23 mouse cellular contexts compared by ENCODE assay signal in the genomic region with DNA sequence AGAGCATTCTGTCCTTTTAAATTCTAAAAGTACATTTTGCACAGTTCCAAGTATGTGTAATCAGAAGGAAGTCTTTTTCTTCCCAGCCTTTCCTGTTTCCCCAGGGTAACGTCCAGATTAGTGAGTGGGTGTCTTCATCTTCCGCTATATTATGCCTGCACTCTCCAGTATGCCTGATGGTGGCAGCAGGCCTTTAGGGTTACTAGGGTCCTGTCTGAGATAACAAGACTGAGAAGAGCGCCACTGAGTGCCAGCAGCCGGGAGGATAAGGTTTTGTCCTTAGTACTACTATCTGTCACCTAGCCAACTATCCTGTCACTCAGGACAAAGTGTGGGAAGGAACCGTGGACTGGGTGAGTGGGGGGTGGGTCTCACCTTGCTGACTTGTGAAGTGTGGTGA. TPM values are rescaled to one million over a fixed set of nuclear protein-coding genes. Genes with fewer than 3 reads are reported as not detected.
DNase-seq lines count a peak whose midpoint lies in the region; ATAC-seq and TF ChIP-seq lines count a peak whose summit lies in the region.
"Had no signal": no experiment of that assay in that cellular context is flagged by ENCODE, and none has a peak within 500 bp of the region (broad histone marks: within the 10 kb centered on the region; RNA-seq: fewer than 3 reads in every experiment).

No protein-coding gene starts in this region.

- no peaks in the 10 kb centered on the region for H3K4me1 ChIP-seq in hindbrain, embryonic 16.5 days (ENCODE audit: control insufficient read depth, insufficient read depth, low read depth, low read length)
- H3K4me1 ChIP-seq in hindbrain, embryonic 10.5 days (replicated peaks), result no peaks in the 10 kb centered on the region
- no peaks in the 10 kb centered on the region for H3K4me1 ChIP-seq in midbrain, embryonic 15.5 days
- H3K4me1 ChIP-seq in midbrain, embryonic 16.5 days (ENCODE audit: control insufficient read depth, insufficient read depth, low read length), result no peaks in the 10 kb centered on the region
- no peaks in the 10 kb centered on the region for H3K4me1 ChIP-seq in liver, embryonic 14.5 days (replicated peaks; ENCODE audit: control insufficient read depth in 2 of 2, insufficient read depth in 2 of 2, low read length in 1 of 2)
- H3K4me1 ChIP-seq: limb, embryonic 10.5 days; liver, embryonic 15.5 days had no signal

- DNase-seq in hindbrain, embryonic 10.5 days (ENCODE audit: low spot score), result no peak
- DNase-seq in liver, embryonic 14.5 days (ENCODE audit: low read depth in 3 of 3, low spot score in 3 of 3), result no peak
- no peak for DNase-seq in embryo, embryonic 10 days (ENCODE audit: low spot score)
- no peak for DNase-seq in layer of hippocampus, adult 9-10 months (ENCODE audit: low spot score)
- DNase-seq: adrenal gland, adult 2 months; cerebellum, adult 2 months; gastrocnemius, postnatal 36 days; heart, postnatal 4 days; kidney, adult 9 months; kidney, postnatal 36 days; layer of hippocampus, adult 9-11 months; right cerebral cortex, postnatal 14 days; spleen, adult 18-20 months; thymus, adult 2 months had no signal

- H3K4me2 ChIP-seq in hindbrain, embryonic 16.5 days (ENCODE audit: low read length), result no peak overlapping the region
- no peak overlapping the region for H3K4me2 ChIP-seq in midbrain, embryonic 15.5 days
- no peak overlapping the region for H3K4me2 ChIP-seq in midbrain, embryonic 16.5 days (ENCODE audit: low read length)
- no peak overlapping the region for H3K4me2 ChIP-seq in liver, embryonic 14.5 days (ENCODE audit: low read depth)
- H3K4me2 ChIP-seq: heart, embryonic 12.5 days; liver, embryonic 15.5 days; midbrain, embryonic 11.5 days had no signal

- no peak overlapping the region for H3K9ac ChIP-seq in hindbrain, embryonic 16.5 days (ENCODE audit: low read depth, low read length)
- no peak overlapping the region for H3K9ac ChIP-seq in midbrain, embryonic 15.5 days
- no peak overlapping the region for H3K9ac ChIP-seq in midbrain, embryonic 16.5 days (ENCODE audit: low read depth, low read length)
- H3K9ac ChIP-seq in liver, embryonic 14.5 days (replicated peaks), result no peak overlapping the region
- H3K9ac ChIP-seq: heart, embryonic 12.5 days; liver, embryonic 15.5 days had no signal

- ATAC-seq in hindbrain, embryonic 16.5 days, result 0 out of 2 replicates have a peak, but pooled peaks have one; percentile 42
- ATAC-seq in midbrain, embryonic 15.5 days (replicated peaks), result peak; percentile 39; the same call in 1 of the 2 replicates
- no peak for ATAC-seq in midbrain, embryonic 16.5 days
- ATAC-seq in liver, embryonic 14.5 days (ENCODE audit: insufficient read depth), result no peak; the same call in 1 of the 2 replicates
- ATAC-seq: forebrain, embryonic 14.5 days had no signal

- no peaks in the 10 kb centered on the region for H3K9me3 ChIP-seq in hindbrain, embryonic 16.5 days (ENCODE audit: control insufficient read depth, low read length)
- H3K9me3 ChIP-seq in hindbrain, embryonic 10.5 days, result no peaks in the 10 kb centered on the region
- no peaks in the 10 kb centered on the region for H3K9me3 ChIP-seq in midbrain, embryonic 15.5 days
- no peaks in the 10 kb centered on the region for H3K9me3 ChIP-seq in midbrain, embryonic 16.5 days (replicated peaks; ENCODE audit: control insufficient read depth, low read length, poor library complexity, severe bottlenecking)
- H3K9me3 ChIP-seq in liver, embryonic 14.5 days (ENCODE audit: control insufficient read depth, low read length), result no peaks in the 10 kb centered on the region
- H3K9me3 ChIP-seq: heart, embryonic 12.5 days; limb, embryonic 10.5 days; liver, embryonic 15.5 days had no signal

- H3K27ac ChIP-seq in hindbrain, embryonic 16.5 days (ENCODE audit: low read depth, low read length), result no peak overlapping the region
- no peak overlapping the region for H3K27ac ChIP-seq in hindbrain, embryonic 10.5 days
- no peak overlapping the region for H3K27ac ChIP-seq in midbrain, embryonic 15.5 days
- H3K27ac ChIP-seq in midbrain, embryonic 16.5 days (ENCODE audit: low read length), result no peak overlapping the region
- H3K27ac ChIP-seq in liver, embryonic 14.5 days, result no peak overlapping the region
- H3K27ac ChIP-seq: limb, embryonic 10.5 days; liver, embryonic 15.5 days had no signal

- no peaks in the 10 kb centered on the region for H3K27me3 ChIP-seq in hindbrain, embryonic 16.5 days (replicated peaks; ENCODE audit: control insufficient read depth, insufficient read depth, low read length)
- H3K27me3 ChIP-seq in hindbrain, embryonic 10.5 days (ENCODE audit: insufficient read depth, poor library complexity, severe bottlenecking), result no peaks in the 10 kb centered on the region
- H3K27me3 ChIP-seq in midbrain, embryonic 15.5 days (replicated peaks), result no peaks in the 10 kb centered on the region
- H3K27me3 ChIP-seq in midbrain, embryonic 16.5 days (ENCODE audit: control insufficient read depth, insufficient read depth, low read depth, low read length), result no peaks in the 10 kb centered on the region
- H3K27me3 ChIP-seq in liver, embryonic 14.5 days (ENCODE audit: control insufficient read depth, insufficient read depth, low read length), result no peaks in the 10 kb centered on the region
- H3K27me3 ChIP-seq: heart, embryonic 12.5 days; liver, embryonic 15.5 days had no signal

- WGBS in hindbrain, embryonic 16.5 days, result 65% methylated on average over 5 of the region's 5 CpGs
- WGBS in hindbrain, embryonic 10.5 days, result 82% methylated on average over 5 of the region's 5 CpGs
- WGBS in midbrain, embryonic 15.5 days, result 79% methylated on average over 5 of the region's 5 CpGs
- 71% methylated on average over 5 of the region's 5 CpGs for WGBS in midbrain, embryonic 16.5 days
- WGBS in liver, embryonic 14.5 days (ENCODE audit: insufficient replicate concordance), result 56% methylated on average over 5 of the region's 5 CpGs

- H3K4me3 ChIP-seq in hindbrain, embryonic 16.5 days (ENCODE audit: low read length), result no peak overlapping the region
- no peak overlapping the region for H3K4me3 ChIP-seq in hindbrain, embryonic 10.5 days
- no peak overlapping the region for H3K4me3 ChIP-seq in midbrain, embryonic 15.5 days
- no peak overlapping the region for H3K4me3 ChIP-seq in midbrain, embryonic 16.5 days (ENCODE audit: low read depth, low read length)
- no peak overlapping the region for H3K4me3 ChIP-seq in liver, embryonic 14.5 days (ENCODE audit: insufficient read depth in 1 of 2, low read depth in 2 of 2, low read length in 2 of 2)
- H3K4me3 ChIP-seq: heart, embryonic 12.5 days; limb, embryonic 10.5 days; liver, embryonic 15.5 days; myocyte had no signal

- TF ChIP-seq CTCF in liver, embryonic 14.5 days (IDR thresholded peaks at IDR 0.05; ENCODE audit: low read depth), result 0 out of 2 replicates have a peak, but pooled peaks have one; percentile 18

- TF ChIP-seq EP300 in liver, embryonic 14.5 days (IDR thresholded peaks at IDR 0.05; ENCODE audit: low read depth), result no peak

- peaks cover 72% of the 10 kb centered on the region for H3K36me3 ChIP-seq in hindbrain, embryonic 16.5 days (ENCODE audit: control insufficient read depth, insufficient read depth, low read length)
- H3K36me3 ChIP-seq in hindbrain, embryonic 10.5 days, result peaks cover 100% of the 10 kb centered on the region
- H3K36me3 ChIP-seq in midbrain, embryonic 15.5 days (replicated peaks), result peaks cover 81% of the 10 kb centered on the region
- peaks cover 60% of the 10 kb centered on the region for H3K36me3 ChIP-seq in midbrain, embryonic 16.5 days (ENCODE audit: control insufficient read depth, insufficient read depth, low read length)
- peaks cover 78% of the 10 kb centered on the region for H3K36me3 ChIP-seq in liver, embryonic 14.5 days (replicated peaks; ENCODE audit: control insufficient read depth, insufficient read depth, low read depth)

RNA-seq across cellular contexts. Expression of gene Pdcd2, which starts 9.3 kb away (rescaled TPM):
- 49.8 and 55.0 TPM in 2 replicates for polyA plus RNA-seq in hindbrain, embryonic 16.5 days (2015; fragmentation: Nextera tagmentation; extraction: Ambion mirVana)
- polyA plus RNA-seq in hindbrain, embryonic 10.5 days (2016; fragmentation: Nextera tagmentation; extraction: Ambion mirVana), result 49.8 and 51.1 TPM in 2 replicates
- polyA plus RNA-seq in midbrain, embryonic 15.5 days (2015; fragmentation: Nextera tagmentation; extraction: Ambion mirVana), result 58.3 and 59.7 TPM in 2 replicates
- 54.7 and 65.8 TPM in 2 replicates for polyA plus RNA-seq in midbrain, embryonic 16.5 days (2015; fragmentation: Nextera tagmentation; extraction: Ambion mirVana)
- 11.0 and 11.7 TPM in 2 replicates for polyA plus RNA-seq in liver, embryonic 14.5 days (2012; rRNA removed)
- 20.5 and 26.3 TPM in 2 replicates for polyA plus RNA-seq in liver, embryonic 14.5 days (2014; fragmentation: Nextera tagmentation; extraction: Ambion mirVana)

RNA-seq across cellular contexts. Expression of gene Tbp, which starts 18.1 kb away (rescaled TPM):
- polyA plus RNA-seq in hindbrain, embryonic 16.5 days (2015; fragmentation: Nextera tagmentation; extraction: Ambion mirVana), result 51.1 and 52.6 TPM in 2 replicates
- 62.1 and 64.2 TPM in 2 replicates for polyA plus RNA-seq in hindbrain, embryonic 10.5 days (2016; fragmentation: Nextera tagmentation; extraction: Ambion mirVana)
- polyA plus RNA-seq in midbrain, embryonic 15.5 days (2015; fragmentation: Nextera tagmentation; extraction: Ambion mirVana), result 64.6 and 68.2 TPM in 2 replicates
- polyA plus RNA-seq in midbrain, embryonic 16.5 days (2015; fragmentation: Nextera tagmentation; extraction: Ambion mirVana), result 59.5 and 63.2 TPM in 2 replicates
- polyA plus RNA-seq in liver, embryonic 14.5 days (2012; rRNA removed), result 21.3 and 22.0 TPM in 2 replicates
- 19.9 and 24.0 TPM in 2 replicates for polyA plus RNA-seq in liver, embryonic 14.5 days (2014; fragmentation: Nextera tagmentation; extraction: Ambion mirVana)

RNA-seq across cellular contexts. Expression of gene Psmb1, which starts 18.2 kb away (rescaled TPM):
- 227 and 248 TPM in 2 replicates for polyA plus RNA-seq in hindbrain, embryonic 16.5 days (2015; fragmentation: Nextera tagmentation; extraction: Ambion mirVana)
- 291 TPM in 2 replicates for polyA plus RNA-seq in hindbrain, embryonic 10.5 days (2016; fragmentation: Nextera tagmentation; extraction: Ambion mirVana)
- 217 and 221 TPM in 2 replicates for polyA plus RNA-seq in midbrain, embryonic 15.5 days (2015; fragmentation: Nextera tagmentation; extraction: Ambion mirVana)
- 224 and 230 TPM in 2 replicates for polyA plus RNA-seq in midbrain, embryonic 16.5 days (2015; fragmentation: Nextera tagmentation; extraction: Ambion mirVana)
- polyA plus RNA-seq in liver, embryonic 14.5 days (2012; rRNA removed), result 42.5 and 85.5 TPM in 2 replicates
- polyA plus RNA-seq in liver, embryonic 14.5 days (2014; fragmentation: Nextera tagmentation; extraction: Ambion mirVana), result 167 and 173 TPM in 2 replicates

RNA-seq across cellular contexts. Expression of gene Prdm9, which starts 46.4 kb away (rescaled TPM):
- 1.4 and 1.7 TPM in 2 replicates for polyA plus RNA-seq in hindbrain, embryonic 16.5 days (2015; fragmentation: Nextera tagmentation; extraction: Ambion mirVana)
- 2.3 and 3.2 TPM in 2 replicates for polyA plus RNA-seq in hindbrain, embryonic 10.5 days (2016; fragmentation: Nextera tagmentation; extraction: Ambion mirVana)
- polyA plus RNA-seq in midbrain, embryonic 15.5 days (2015; fragmentation: Nextera tagmentation; extraction: Ambion mirVana), result 1.9 and 2.7 TPM in 2 replicates
- polyA plus RNA-seq in midbrain, embryonic 16.5 days (2015; fragmentation: Nextera tagmentation; extraction: Ambion mirVana), result 1.6 and 2.1 TPM in 2 replicates
- 0.41 and 0.64 TPM in 2 replicates for polyA plus RNA-seq in liver, embryonic 14.5 days (2012; rRNA removed)
- 0.11 and 0.35 TPM in 2 replicates for polyA plus RNA-seq in liver, embryonic 14.5 days (2014; fragmentation: Nextera tagmentation; extraction: Ambion mirVana)

Comparison
In these comparisons a context has a peak if more than half of its experiments do, and no peak if none do; other contexts are left out.
1. ATAC-seq: peak in hindbrain, embryonic 16.5 days (single experiment) and midbrain, embryonic 15.5 days (single experiment); none in midbrain, embryonic 16.5 days (single experiment) and liver, embryonic 14.5 days (single experiment).